Mouse (Mus musculus): ENCODE measurements around the gene Pigk. TPM values are rescaled to one million over a fixed set of nuclear protein-coding genes. Genes with fewer than 3 reads are reported as not detected.
A peak's percentile ranks its signal among the peaks of the same experiment; 100 is the strongest.

The Pigk gene
- polyA plus RNA-seq, 1 experiment from 2014 or later: 55.8 TPM

DNA sequence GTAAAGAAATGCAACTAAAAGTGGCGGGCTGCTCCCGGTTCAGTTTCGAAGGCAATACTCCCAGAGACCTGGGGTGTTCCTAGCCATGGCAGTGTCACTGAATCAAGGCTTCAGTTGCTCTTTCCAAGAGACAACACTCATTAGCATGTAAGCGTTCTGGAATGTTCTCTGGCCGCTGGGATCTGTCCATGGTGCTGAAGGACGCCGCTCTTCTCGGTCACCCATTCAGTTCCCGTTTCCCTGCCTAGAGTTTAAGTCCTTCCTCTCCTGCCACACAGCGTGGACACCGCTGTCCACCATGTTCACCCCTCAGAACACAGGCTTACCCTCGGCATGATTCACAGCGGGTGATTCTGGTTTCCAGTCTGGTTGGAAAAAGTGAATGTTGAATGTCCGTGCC is 107.3 kb downstream of the Pigk start:
- peak; percentile 75 for DNase-seq (ENCODE audit: low spot score)
- Histone ChIP-seq H3K4me2 (ENCODE audit: low read depth, low read length) (no peak overlapping the region), H3K36me3 (ENCODE audit: control insufficient read depth, insufficient read depth, low read length) (no peaks in the 10 kb centered on the region), H3K4me3 (ENCODE audit: low read depth, low read length) (no peak overlapping the region), H3K9ac (ENCODE audit: low read depth, low read length) (no peak overlapping the region), H3K4me1 (ENCODE audit: control insufficient read depth, insufficient read depth, low read length) (no peaks in the 10 kb centered on the region), H3K9me3 (ENCODE audit: control insufficient read depth, low read length) (no peaks in the 10 kb centered on the region), H3K27me3 (replicated peaks; ENCODE audit: control insufficient read depth, insufficient read depth, low read length) (no peaks in the 10 kb centered on the region), H3K27ac (replicated peaks; ENCODE audit: low read depth, low read length) (no peak overlapping the region)
- WGBS: 43% methylated on average over 14 of the region's 14 CpGs
- ATAC-seq (ENCODE audit: low read depth): 0 out of 2 replicates have a peak, but pooled peaks have one; percentile 33

DNA sequence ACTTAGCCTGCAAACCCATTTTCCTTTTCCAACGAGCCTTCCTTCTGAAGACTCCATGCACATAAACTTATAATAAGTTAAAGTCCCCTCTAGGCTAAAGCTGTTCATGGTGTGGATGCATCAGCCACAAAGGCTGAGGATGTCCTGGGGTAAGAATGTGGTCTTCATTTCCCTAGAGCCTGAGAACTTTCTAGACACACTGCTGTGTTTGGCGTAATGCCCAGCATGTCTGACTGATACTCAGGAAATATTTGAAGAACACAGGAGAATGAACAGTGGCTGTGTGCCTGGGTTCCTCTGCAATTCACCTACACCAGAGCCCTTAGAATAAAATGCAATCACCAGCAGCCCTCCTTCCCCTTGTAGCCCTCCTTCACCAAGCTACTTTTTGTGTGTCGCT is 117.5 kb downstream of the Pigk start:
- Histone ChIP-seq H3K4me1 (ENCODE audit: control insufficient read depth, insufficient read depth, low read length) (peaks cover 11% of the 10 kb centered on the region; the same call in 1 of the 2 replicates), H3K27me3 (replicated peaks; ENCODE audit: control insufficient read depth, insufficient read depth, low read length) (no peaks in the 10 kb centered on the region), H3K4me3 (ENCODE audit: low read depth, low read length) (no peak overlapping the region), H3K36me3 (ENCODE audit: control insufficient read depth, insufficient read depth, low read length) (no peaks in the 10 kb centered on the region), H3K4me2 (ENCODE audit: low read depth, low read length) (no peak overlapping the region), H3K9me3 (ENCODE audit: control insufficient read depth, low read length) (no peaks in the 10 kb centered on the region), H3K27ac (replicated peaks; ENCODE audit: low read depth, low read length) (no peak overlapping the region), H3K9ac (ENCODE audit: low read depth, low read length) (no peak overlapping the region)
- WGBS: 62% methylated on average over 3 of the region's 3 CpGs
- ATAC-seq (ENCODE audit: low read depth) (no peak), DNase-seq (ENCODE audit: low spot score) (peak; percentile 77)

DNA sequence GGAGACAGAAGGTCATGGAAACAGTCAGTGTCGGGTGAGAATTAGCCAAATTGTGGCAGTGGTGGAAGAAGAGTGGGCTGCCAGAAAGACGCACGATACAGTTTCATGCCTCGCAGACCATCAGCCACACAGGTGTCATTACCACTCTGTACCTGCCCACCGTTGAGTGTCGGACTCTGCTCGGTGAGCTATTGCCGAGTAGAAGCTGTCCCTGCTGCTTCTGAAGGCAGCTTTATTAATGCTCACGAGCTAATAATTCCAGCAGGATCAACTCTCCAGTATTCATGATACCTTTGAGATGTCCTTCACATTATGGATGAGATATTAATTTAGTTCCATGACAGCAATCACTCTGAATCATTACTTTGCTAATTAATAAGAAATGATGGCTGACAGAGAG is 118.1 kb downstream of the Pigk start:
- Histone ChIP-seq H3K4me3 (ENCODE audit: low read depth, low read length) (no peak overlapping the region), H3K27me3 (replicated peaks; ENCODE audit: control insufficient read depth, insufficient read depth, low read length) (no peaks in the 10 kb centered on the region), H3K9me3 (ENCODE audit: control insufficient read depth, low read length) (no peaks in the 10 kb centered on the region), H3K4me1 (ENCODE audit: control insufficient read depth, insufficient read depth, low read length) (peaks cover 11% of the 10 kb centered on the region; the same call in 1 of the 2 replicates), H3K4me2 (ENCODE audit: low read depth, low read length) (no peak overlapping the region), H3K27ac (replicated peaks; ENCODE audit: low read depth, low read length) (no peak overlapping the region), H3K36me3 (ENCODE audit: control insufficient read depth, insufficient read depth, low read length) (no peaks in the 10 kb centered on the region), H3K9ac (ENCODE audit: low read depth, low read length) (no peak overlapping the region)
- ATAC-seq (ENCODE audit: low read depth) (no peak), DNase-seq (ENCODE audit: low spot score) (no peak)
- 86% methylated on average over 9 of the region's 9 CpGs for WGBS

DNA sequence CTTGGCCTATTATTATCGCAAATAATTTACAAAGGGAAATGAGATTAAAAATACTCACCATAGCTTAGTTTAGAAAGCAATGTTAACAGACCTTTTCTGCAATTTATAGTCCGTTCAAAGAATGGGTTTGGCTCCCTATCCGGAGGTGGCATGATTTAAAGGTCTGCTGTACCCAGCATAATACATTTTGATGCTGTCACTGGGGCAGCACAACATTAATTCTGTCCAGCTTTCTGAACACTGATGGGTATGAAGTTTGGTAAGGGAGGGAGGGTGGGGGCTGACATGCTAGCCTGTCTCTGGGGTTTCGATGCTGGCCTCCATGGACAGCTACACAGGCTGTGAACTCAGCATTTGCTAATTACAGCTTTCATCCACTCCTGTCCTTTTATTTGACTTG is 118.5 kb downstream of the Pigk start:
- ATAC-seq (ENCODE audit: low read depth) (no peak), DNase-seq (ENCODE audit: low spot score) (no peak)
- no peak overlapping the region for H3K4me3 ChIP-seq (ENCODE audit: low read depth, low read length)
- no peak overlapping the region for H3K9ac ChIP-seq (ENCODE audit: low read depth, low read length)
- peaks cover 11% of the 10 kb centered on the region; the same call in 1 of the 2 replicates for H3K4me1 ChIP-seq (ENCODE audit: control insufficient read depth, insufficient read depth, low read length)
- 85% methylated on average over 4 of the region's 4 CpGs for WGBS
- no peak overlapping the region for H3K27ac ChIP-seq (replicated peaks; ENCODE audit: low read depth, low read length)
- H3K36me3 ChIP-seq (ENCODE audit: control insufficient read depth, insufficient read depth, low read length): no peaks in the 10 kb centered on the region
- H3K4me2 ChIP-seq (ENCODE audit: low read depth, low read length): no peak overlapping the region
- H3K9me3 ChIP-seq (ENCODE audit: control insufficient read depth, low read length): no peaks in the 10 kb centered on the region
- no peaks in the 10 kb centered on the region for H3K27me3 ChIP-seq (replicated peaks; ENCODE audit: control insufficient read depth, insufficient read depth, low read length)

DNA sequence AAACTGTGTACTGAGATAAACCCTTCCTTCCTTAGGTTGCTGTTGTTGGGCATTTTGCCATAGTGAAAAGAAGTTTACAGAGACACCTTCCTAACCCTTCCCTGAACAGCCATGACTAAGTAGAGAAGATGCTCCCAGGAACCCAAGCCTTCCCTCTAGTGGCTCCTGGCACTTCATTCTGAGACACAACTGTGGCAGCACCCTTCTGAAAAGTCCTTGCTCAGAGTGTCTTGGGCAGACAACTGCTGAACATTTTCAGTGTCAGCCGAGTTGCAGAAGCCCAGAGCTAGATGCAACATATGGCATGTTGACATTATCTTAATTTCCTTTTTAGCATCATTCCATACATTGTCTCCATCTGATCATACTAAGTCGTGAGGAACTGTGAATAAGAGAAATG is 123.5 kb downstream of the Pigk start:
- no peak overlapping the region for H3K27ac ChIP-seq (replicated peaks; ENCODE audit: low read depth, low read length)
- DNase-seq (ENCODE audit: low spot score): no peak
- H3K9me3 ChIP-seq (ENCODE audit: control insufficient read depth, low read length): no peaks in the 10 kb centered on the region
- H3K27me3 ChIP-seq (replicated peaks; ENCODE audit: control insufficient read depth, insufficient read depth, low read length): no peaks in the 10 kb centered on the region
- WGBS: 54% methylated on average over 2 of the region's 2 CpGs
- H3K4me3 ChIP-seq (ENCODE audit: low read depth, low read length): no peak overlapping the region
- H3K36me3 ChIP-seq (ENCODE audit: control insufficient read depth, insufficient read depth, low read length): no peaks in the 10 kb centered on the region
- H3K4me2 ChIP-seq (ENCODE audit: low read depth, low read length): no peak overlapping the region
- no peaks in the 10 kb centered on the region for H3K4me1 ChIP-seq (ENCODE audit: control insufficient read depth, insufficient read depth, low read length)
- H3K9ac ChIP-seq (ENCODE audit: low read depth, low read length): no peak overlapping the region
- no peak for ATAC-seq (ENCODE audit: low read depth)

DNA sequence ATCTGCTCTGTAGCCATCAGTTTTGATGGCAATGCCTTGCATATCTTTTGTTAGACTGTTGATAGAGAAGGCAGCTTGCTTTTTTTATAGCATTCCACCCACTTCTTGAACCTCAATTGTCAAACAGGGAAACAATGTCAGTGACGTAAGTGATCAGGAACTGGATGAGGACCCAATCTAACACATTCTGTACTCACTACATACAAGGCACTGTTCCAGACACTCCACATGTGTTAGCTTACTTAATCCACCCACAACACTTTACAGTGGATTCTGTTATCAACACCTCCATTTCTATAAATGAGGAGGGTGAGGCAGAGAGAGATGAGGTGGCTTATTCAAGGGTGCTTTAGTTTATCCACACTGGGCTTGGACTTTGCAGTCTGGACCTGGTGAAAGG is 124.0 kb downstream of the Pigk start:
- no peaks in the 10 kb centered on the region for H3K36me3 ChIP-seq (ENCODE audit: control insufficient read depth, insufficient read depth, low read length)
- H3K4me2 ChIP-seq (ENCODE audit: low read depth, low read length): no peak overlapping the region
- H3K27ac ChIP-seq (replicated peaks; ENCODE audit: low read depth, low read length): no peak overlapping the region
- H3K27me3 ChIP-seq (replicated peaks; ENCODE audit: control insufficient read depth, insufficient read depth, low read length): no peaks in the 10 kb centered on the region
- no peak overlapping the region for H3K9ac ChIP-seq (ENCODE audit: low read depth, low read length)
- DNase-seq (ENCODE audit: low spot score) (no peak), ATAC-seq (ENCODE audit: low read depth) (no peak)
- no peaks in the 10 kb centered on the region for H3K9me3 ChIP-seq (ENCODE audit: control insufficient read depth, low read length)
- WGBS: 78% methylated on average over 1 of the region's 1 CpGs
- no peaks in the 10 kb centered on the region for H3K4me1 ChIP-seq (ENCODE audit: control insufficient read depth, insufficient read depth, low read length)
- H3K4me3 ChIP-seq (ENCODE audit: low read depth, low read length): no peak overlapping the region

DNA sequence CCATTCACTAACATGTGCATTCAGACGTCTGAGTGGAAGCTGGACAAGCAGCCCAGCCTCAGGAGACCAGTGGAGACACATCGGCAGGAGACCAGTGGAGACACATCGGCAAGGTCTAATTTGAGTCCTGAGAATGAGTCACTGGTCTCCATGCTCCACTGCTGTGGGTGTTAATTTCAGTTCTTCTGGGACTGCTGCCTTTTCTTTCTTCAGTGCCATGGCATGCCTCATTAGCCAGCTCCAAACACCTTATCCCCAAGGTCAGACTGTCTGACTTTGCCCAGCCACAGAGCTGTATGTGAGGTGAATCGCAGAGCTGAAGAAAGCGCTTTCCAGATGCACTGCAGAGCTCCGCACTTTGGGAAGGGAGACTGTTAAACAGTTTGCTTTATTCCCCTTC is 127.4 kb downstream of the Pigk start:
- ATAC-seq (ENCODE audit: low read depth): no peak
- no peaks in the 10 kb centered on the region for H3K9me3 ChIP-seq (ENCODE audit: control insufficient read depth, low read length)
- H3K4me1 ChIP-seq (ENCODE audit: control insufficient read depth, insufficient read depth, low read length): no peaks in the 10 kb centered on the region
- no peak overlapping the region for H3K9ac ChIP-seq (ENCODE audit: low read depth, low read length)
- H3K4me2 ChIP-seq (ENCODE audit: low read depth, low read length): no peak overlapping the region
- no peaks in the 10 kb centered on the region for H3K36me3 ChIP-seq (ENCODE audit: control insufficient read depth, insufficient read depth, low read length)
- no peak for DNase-seq (ENCODE audit: low spot score)
- H3K4me3 ChIP-seq (ENCODE audit: low read depth, low read length): no peak overlapping the region
- H3K27me3 ChIP-seq (replicated peaks; ENCODE audit: control insufficient read depth, insufficient read depth, low read length): no peaks in the 10 kb centered on the region
- WGBS: 75% methylated on average over 6 of the region's 6 CpGs
- H3K27ac ChIP-seq (replicated peaks; ENCODE audit: low read depth, low read length): no peak overlapping the region

DNA sequence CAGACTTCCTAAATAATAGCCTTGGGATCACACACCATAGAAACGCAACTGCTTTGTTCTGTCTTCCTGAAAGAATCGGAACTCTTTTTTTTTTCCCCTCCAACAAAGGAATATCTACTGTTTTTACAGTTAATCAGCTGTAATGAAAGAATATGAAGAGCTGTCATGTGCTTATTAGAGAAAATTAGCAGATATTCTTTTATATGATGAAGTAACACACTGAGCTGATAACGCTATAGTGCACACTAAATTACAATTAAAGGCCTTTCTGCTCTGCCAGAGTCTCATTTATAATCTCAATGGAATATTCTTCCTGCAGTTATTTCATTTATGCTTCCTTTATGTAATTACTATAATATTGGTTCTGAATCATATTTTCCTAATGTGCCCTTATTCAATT is 128.7 kb downstream of the Pigk start:
- Histone ChIP-seq H3K4me3 (ENCODE audit: low read depth, low read length) (no peak overlapping the region), H3K4me1 (ENCODE audit: control insufficient read depth, insufficient read depth, low read length) (peaks cover 7% of the 10 kb centered on the region; the same call in 1 of the 2 replicates), H3K4me2 (ENCODE audit: low read depth, low read length) (no peak overlapping the region), H3K36me3 (ENCODE audit: control insufficient read depth, insufficient read depth, low read length) (no peaks in the 10 kb centered on the region), H3K27me3 (replicated peaks; ENCODE audit: control insufficient read depth, insufficient read depth, low read length) (no peaks in the 10 kb centered on the region), H3K9ac (ENCODE audit: low read depth, low read length) (no peak overlapping the region), H3K9me3 (ENCODE audit: control insufficient read depth, low read length) (no peaks in the 10 kb centered on the region), H3K27ac (replicated peaks; ENCODE audit: low read depth, low read length) (no peak overlapping the region)
- 82% methylated on average over 3 of the region's 3 CpGs for WGBS
- DNase-seq (ENCODE audit: low spot score) (no peak), ATAC-seq (ENCODE audit: low read depth) (no peak)

DNA sequence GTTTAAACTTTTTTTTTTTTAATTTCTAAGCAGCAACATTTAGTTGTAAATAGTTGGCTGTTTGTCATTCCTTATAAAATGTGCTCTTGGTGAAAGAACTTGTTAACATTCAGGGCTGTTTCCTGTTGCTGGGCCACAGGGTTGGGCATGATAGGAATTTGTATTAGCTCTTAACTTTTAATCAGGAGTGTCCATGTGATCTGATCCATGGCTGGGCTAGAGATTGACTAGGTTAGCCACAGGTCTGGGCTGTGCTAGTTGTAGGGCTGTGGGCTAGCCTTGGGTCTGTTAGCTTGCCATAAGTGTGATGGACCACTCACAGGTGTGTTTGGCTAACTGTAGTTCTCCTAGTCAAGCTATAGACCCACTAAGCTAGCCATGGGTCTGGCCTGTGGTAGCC is 130.0 kb downstream of the Pigk start:
- no peak for ATAC-seq (ENCODE audit: low read depth)
- no peak overlapping the region for H3K4me3 ChIP-seq (ENCODE audit: low read depth, low read length)
- H3K27me3 ChIP-seq (replicated peaks; ENCODE audit: control insufficient read depth, insufficient read depth, low read length): no peaks in the 10 kb centered on the region
- no peak for DNase-seq (ENCODE audit: low spot score)
- H3K36me3 ChIP-seq (ENCODE audit: control insufficient read depth, insufficient read depth, low read length): no peaks in the 10 kb centered on the region
- H3K4me1 ChIP-seq (ENCODE audit: control insufficient read depth, insufficient read depth, low read length): peaks cover 7% of the 10 kb centered on the region; the same call in 1 of the 2 replicates
- H3K9me3 ChIP-seq (ENCODE audit: control insufficient read depth, low read length): no peaks in the 10 kb centered on the region
- no peak overlapping the region for H3K9ac ChIP-seq (ENCODE audit: low read depth, low read length)
- no peak overlapping the region for H3K27ac ChIP-seq (replicated peaks; ENCODE audit: low read depth, low read length)
- H3K4me2 ChIP-seq (ENCODE audit: low read depth, low read length): no peak overlapping the region
